Mouse (Mus musculus) left cerebral cortex, postnatal 4 days (tissue): ENCODE measurements around the gene Tagap. TPM values are rescaled to one million over a fixed set of nuclear protein-coding genes. Genes with fewer than 3 reads are reported as not detected.
"Not testable (repeated sequence)": the region's sequence is repeated elsewhere in the genome, so short reads cannot be mapped to it uniquely, and the experiment has no call there.

ENCODE experiments used
- DNase-seq: peaks from one replicate; pipeline ENCODE4 v3.0.0-alpha.2; 2022
- intact Hi-C: fragments of 180-260 bp; cut with DNase I; formaldehyde crosslinking; loops from one replicate; pipeline ENCODE4 v1.15.1; 2025
- total RNA-seq, 2 experiments: library from RNA; stranded (reverse); gene quantifications; 2 replicates each; pipeline ENCODE4 v1.2.3; 2021

Tagap gene
- total RNA-seq, 2 experiments from 2014 or later: 3.6 to 3.9 TPM

DNA sequence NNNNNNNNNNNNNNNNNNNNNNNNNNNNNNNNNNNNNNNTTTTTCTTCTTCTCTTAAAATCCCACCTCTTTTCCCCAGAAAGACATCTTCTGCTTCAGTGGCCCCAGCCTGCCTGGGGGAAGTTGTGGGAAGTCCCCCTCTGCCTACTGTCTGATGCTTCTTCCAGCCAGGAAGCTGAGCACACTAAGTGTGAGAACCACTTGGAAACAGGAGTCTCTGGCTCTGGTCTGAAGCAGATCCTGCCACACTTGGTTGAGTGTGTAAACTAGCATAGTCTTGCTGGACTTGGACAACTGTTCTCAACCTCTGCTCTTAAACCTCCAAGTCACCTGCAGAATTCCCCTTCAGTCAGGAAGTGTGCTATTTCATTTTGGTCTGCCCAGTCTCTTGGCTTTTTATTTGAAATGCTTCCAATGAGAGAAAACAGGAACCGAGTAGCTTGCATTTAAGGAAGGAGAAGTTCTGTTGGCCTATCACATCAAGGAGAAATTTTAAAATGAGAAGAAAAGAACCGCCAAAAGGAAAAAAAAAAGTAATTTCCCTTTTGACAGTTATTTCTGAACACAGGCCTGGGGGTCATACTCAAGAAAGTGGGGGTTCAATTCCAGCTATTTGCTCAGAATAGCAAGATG is 11.1 kb upstream of the Tagap start:
- DNase-seq: no peak
- intact Hi-C loops: no loop called here

DNA sequence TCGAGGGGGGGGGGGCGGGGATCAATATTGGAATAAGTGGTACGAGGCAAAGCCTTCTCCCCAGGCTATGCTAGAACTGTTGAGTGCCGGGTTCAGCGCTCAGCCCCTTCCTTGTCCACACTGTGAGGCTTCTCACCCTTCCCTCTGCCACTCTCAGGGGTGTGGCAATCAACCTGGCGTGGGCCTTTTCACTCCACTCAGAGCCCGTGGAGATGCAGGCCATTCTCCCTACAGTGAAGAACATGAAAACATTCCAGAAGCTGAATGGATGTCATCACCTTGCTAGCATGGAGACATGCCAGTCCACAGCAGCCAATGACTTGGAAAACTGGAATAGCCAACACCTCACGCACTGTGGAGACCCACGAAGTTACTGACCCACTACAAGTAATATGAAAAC is 10.0 kb upstream of the Tagap start:
- intact Hi-C loops: no loop called here
- no peak for DNase-seq

DNA sequence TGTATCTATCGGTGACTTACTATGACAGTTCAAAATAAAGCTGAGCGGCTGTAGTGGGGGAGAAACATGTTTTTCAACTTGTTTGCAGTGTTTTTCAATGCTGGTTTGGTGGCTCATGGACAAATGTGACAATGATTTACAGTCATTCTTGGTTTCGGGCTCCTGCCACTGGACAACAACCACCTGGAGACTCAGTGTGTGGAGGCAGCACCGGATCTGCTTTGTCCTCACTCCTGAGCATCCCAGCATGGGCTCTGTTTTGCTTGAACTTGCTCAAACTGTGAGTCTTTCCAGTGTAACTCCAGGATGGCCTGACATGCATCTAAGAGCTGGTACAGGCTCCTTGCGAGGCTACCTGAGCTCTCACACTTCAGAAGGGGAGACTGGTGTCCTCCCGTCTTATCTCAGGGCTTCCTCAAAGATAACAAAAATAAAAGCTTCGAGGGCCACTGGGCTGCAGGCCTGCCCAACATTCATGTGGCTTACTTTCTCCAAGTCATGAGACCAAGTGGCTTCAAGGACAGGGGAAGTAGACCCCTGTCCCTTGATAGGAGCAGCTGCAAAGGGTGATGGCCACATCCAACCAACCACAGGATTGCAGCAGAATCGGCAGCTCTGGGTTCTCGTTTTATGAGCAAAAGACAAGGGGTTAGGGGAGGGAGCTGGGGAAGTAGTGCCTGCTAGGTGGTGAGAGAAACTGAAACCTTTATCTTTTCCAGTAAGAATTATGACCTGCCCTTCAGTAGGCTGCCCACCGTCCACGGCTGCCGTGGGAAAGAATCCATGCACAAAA is 8.8 kb upstream of the Tagap start:
- intact Hi-C loops: no loop called here
- no peak for DNase-seq

DNA sequence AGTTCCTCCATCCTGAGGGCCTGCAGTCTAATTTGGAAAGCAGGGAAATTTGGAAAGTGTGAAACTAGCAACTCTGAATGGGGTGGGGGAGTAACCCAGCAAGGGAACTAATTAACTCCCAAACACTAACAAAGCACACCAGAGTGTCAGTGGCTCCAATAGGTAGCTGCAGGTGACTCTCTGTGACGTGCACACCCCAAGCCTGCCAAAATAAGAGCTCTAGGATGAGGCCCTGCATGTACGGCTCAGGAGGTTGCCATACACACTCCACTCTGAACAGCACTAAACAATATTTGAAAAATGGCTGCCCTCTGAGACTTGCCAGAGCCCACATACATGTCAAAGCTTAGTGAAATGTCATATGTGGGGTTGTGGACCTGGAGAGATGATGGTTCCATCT is 7.4 kb upstream of the Tagap start:
- intact Hi-C loops: no loop called here
- no peak for DNase-seq

DNA sequence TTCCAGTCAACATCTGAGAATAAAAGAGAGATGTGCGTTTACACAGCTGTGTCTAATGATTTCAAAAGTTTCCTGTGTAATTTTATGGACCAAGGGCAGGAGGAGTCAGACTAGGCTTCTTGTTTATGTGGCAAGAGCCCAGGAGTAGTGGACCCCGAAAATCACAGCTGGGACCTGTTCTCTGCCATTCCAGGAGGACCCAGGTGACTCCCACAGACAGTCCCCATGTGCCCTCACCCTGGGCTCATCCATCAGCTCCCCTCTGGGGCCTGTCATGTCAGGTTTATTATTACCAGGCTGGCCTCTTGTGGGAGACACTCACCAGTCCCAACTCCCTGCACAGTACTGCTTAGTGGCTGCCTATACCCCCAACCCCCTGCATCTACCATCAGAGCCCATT is 6.6 kb upstream of the Tagap start:
- intact Hi-C loops: no loop called here
- no peak for DNase-seq

DNA sequence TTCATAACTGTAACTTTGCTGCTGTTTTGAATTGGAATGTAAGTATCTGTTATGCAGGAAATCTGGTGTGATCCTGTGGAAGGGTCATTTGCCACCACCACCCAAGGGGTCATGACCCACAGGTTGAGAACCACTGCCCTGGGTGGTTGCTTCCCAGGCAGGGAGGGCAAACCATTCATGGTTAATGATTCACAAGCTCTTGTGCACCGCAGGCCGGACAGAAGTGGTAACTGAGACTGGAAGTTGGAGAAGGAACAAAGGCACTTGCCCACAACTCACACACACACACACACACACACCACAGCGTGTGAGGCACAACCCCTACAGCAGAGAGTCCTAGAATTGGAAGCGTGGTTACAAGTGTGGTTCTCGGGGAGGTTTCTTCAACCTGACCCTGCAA is 3.2 kb upstream of the Tagap start:
- intact Hi-C loops: no loop called here
- DNase-seq: no peak

DNA sequence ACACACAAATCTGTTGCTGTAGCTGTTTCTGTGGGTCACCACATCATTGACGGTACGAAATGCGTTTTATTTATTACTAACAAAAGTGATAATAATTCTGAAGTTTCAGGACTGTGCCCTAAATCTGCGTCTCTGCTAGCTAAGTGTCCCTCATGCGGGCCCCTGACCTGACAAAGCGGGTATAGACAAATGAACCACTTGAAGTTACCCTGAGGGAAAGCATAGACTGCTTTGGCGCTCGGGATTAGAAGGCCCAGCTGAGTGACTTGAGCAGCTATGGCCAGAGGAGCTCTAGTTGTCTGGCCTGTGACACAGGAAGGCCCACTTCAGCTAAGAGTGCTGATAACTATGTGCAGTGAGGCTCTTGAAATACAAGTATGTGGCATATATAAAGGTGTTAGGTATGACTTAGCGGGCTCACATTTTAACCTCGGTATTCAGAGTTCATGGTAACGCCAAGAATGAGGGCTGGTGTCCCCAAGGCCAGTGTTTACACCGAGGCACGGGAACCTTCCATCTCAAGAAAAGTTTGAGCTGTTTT is 1.5 kb upstream of the Tagap start:
- DNase-seq: no peak

DNA sequence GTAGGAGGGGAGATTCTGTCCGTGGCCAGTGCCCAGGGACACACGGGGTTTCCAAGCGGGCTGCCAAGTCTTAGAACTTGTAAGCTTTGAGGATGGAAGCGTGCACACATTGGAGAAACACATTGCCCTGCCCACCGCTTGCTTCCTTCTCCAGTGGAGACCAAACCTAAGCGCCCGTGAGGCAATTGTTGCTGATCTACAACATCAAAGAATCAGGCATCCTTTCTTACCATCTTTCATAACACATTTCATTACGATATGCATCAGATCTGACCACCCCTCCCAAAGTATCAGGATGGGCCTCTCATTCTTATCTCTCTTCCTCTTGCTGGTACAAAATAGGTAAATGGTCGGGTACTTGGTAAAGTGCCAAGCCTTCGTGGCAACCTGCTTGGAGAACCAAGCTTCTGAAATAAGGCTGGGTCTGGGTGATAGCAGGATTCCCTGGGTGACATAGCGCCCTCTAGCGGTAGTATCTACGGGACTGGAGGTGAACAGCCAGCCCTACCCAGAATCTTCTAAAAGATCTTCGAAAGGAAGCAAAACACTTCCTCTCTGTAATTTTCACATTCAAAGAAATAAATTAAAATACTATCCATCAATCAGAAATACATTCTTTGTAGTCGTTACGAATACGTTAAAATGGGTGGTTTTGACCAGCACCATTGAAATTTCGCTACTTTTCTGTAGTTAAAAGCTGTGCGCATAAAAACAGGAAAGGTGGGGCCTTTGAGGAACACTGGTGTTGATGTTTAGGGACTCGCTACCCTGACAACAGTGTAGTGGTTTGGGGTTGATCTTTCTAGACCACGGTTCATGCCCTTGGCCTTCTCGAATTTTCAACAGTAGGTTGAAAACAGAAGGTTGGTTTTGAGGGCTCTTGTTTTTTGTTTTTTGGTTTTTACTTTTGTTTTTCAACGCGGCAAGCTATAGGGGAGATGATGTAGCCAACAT is 2.1 kb downstream of the Tagap start:
- DNase-seq: peak; percentile 74
- intact Hi-C loops: loop anchor here (5.0 kb wide), 1 partner anchor 61 kb away; no protein-coding TSS in a partner anchor

More for the DNA sequence above, 1.5 kb upstream of the Tagap start:
- intact Hi-C loops: no loop called here

DNA sequence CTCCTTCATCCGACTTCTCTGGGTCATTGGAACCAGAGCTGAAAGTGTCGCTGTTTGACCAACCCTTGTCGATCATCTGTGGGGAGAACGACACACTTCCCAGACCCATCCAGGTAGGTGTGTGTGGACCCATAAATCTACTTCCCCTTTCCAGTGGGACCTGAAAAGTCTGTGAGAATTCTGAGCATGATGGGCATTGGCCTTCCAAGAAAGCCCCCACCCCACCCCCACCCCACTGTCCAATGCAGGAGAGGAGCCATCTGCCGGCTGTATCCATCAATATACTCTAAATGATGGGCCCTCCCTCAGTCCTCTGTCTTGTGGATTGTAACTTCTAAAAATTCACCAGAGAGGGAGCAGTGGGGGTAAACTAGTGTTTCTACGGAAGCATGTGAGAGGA is 2.9 kb downstream of the Tagap start:
- DNase-seq: no peak
- intact Hi-C loops: loop anchor here (5.0 kb wide), 1 partner anchor 61 kb away; no protein-coding TSS in a partner anchor

DNA sequence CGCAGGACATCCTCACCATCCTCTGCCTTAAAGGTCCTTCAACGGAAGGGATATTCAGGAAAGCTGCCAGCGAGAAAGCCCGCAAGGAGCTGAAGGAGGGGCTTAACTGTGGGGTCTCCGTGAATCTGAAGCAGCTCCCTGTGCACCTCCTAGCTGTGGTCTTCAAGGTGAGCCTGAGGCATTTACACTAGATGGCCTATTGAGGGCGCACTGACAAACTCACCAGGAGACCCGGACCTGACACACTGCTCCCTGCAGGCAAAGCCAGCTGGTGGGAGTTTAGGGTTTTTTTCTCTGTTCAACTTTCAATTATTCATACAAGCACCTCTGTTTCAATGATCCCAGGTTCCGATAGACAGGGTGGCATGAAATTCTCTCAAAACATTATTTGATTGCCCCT is 3.5 kb downstream of the Tagap start:
- DNase-seq: no peak
- intact Hi-C loops: loop anchor here (5.0 kb wide), 1 partner anchor 62 kb away; no protein-coding TSS in a partner anchor

DNA sequence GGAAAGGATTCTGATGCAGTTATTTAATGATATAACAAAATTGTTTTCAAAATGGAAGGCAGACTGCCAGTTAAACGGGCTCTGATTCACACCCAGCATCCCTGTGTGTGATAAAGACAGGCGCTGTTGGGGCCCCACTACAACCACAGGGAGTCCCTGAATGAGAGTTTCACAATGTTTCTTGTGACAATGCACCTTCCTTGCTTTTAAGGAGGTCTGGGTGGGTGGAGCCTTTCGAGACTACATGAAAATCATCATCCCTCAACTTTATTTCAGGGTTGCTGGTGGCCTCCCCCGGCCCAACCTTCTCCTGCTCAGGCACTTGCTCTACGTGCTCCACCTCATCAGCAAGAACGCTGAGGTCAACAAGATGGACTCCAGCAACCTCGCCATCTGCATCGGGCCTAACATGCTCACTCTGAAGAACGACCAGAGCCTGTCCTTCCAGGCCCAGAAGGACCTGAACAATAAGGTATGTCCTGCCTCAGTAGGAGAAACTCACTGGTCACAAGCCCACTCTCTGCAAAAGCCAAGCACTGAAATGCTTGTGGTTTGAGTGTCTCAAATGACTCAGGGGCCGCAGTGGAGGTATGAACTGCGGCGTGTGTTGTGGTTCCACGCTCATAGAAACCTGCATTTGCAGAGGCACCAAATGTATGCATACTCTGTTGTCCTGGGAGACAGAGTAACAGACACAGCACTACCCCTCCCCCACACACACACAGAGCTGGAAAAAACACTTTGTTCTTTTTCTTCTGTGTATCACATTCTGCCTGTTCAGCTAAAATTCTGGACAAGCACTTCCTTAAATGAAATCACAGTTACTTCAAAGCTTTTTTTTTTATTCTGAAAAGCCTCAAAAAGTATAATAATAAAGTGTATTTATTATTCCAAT is 5.5 kb downstream of the Tagap start:
- intact Hi-C loops: no loop called here
- no peak for DNase-seq

DNA sequence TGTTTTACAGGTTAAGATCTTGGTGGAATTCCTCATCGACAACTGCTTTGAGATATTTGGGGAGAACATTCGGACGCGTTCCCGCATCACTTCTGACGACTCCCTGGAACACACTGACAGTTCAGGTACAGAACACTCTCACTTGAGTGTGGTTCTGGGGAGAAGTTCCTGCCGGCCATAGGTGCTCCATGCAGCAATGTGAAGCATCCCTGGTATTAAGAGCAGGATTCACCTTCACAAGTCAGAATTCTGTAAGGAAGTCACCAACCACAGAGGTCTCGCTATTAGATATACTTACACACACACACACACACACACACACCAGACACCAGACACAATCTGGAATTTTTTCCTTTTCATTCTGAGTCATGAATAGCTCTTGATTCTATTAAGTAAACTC is 6.3 kb downstream of the Tagap start:
- DNase-seq, intact Hi-C loops: not testable (repeated sequence)

DNA sequence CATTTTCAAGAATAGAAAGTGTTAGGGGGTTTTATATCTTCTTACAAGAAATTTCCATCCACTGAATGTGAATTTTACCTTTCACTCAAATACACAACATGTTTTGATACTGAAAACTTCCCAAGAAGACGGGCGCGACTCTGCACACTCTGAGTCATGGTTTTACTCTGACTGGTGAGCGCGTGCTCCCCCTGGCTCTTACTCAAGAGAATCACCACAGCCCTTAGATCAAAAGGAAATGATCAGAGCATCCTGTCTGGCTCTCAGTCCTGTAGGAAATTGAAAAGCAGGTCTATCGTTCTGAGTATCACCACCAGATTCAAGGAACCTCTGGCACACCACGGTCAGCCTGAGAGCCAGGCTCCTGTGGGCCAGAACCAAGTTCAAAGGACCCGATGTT is 13.8 kb downstream of the Tagap start:
- DNase-seq: peak; percentile 16
- intact Hi-C loops: no loop called here

DNA sequence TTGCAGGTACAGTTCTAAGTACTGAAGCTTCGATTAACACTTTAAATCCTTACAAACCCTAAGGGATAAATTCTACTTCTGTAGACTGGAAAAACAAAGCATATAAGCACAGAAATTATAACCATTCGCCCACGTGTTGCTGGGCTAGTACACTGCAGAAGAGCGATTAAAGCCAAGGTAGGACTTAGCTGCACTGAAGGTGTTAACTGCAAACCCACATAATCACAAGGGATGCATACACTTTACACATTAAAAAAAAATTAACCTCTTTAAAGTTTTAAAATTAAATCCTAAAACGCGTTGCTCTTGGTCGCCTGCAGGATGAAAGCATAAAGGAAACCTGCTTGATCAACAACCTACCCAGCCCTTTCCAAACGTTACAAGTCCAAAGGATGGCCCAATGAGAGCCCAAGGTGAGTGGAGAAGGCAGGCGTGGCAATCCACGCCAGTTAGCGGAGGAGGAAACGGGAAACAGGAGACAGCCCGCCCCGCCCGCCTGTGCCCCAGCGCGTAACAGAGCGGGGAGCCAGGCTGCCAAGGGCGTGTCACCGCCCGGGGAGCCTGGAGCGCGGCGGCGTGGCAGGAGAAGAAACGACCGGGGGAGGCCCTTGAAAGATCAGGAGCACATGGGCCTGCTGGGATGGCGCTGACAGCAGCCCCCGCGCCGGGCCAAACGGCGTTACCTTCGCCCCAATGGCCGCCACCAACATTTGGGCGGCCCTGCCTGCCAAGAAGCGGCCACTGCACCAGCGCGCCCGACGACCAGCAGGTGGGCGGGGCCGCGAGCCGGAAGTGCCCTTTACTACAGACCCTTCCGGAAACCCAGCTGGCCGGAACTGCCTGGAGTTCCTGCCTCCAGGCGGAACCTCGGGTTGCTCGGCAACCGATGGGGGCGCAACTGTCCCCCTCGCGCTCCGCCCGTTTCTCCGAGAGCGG is 19.6 kb downstream of the Tagap start, which contains the start of gene Rsph3a:
Rsph3a (plus strand) TSS at position 498 of the 936 bp plus-strand sequence.
- DNase-seq: peak; percentile 92
- intact Hi-C loops: not testable (repeated sequence)

DNA sequence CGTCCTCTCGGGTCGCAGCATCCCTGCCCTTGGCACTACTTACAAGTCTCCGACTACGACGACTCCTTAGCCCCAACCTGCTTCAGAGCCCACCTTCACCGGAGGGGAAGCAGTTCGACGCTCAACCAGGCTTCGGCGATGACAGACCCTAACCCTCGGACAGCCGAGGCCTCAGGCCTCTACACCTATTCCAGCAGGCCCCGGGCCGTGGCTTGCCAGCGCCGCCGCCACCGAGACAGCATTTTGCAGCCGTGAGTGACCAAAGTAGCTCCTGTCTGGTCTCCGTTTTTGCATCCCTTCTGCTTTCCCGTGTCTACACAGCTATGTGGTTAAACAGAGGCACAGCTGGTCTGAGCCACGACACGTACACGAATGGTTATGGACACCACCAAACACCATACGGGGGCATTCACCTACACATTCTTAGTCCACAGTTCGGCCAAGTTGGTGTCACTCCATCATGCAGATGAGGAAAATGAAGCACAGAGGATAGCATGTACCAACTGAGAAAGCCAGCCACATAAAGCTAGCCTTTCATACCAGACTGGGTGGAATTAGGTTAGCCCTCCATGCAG is 20.3 kb downstream of the Tagap start:
- intact Hi-C loops, DNase-seq: not testable (repeated sequence)

DNA sequence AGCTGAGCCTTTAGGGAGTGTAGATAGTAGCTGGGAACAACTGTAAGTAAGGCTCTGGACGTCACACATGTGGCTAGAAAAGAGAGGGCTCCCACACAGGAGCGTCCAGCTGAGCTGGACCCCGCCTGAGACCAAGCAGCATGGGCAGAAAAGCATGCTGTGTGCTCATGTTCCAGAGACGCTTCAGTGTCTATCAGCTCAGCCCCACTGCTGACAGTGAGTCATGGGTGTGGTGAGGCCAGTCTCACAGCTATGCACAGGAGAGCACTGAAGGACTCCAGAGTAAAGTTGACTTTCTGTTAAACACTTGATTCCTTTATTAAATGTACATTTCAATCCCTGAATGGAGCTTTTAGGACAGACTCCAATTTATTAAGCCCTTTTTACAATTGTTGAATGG is 25.5 kb downstream of the Tagap start:
- intact Hi-C loops: not testable (repeated sequence)

DNA sequence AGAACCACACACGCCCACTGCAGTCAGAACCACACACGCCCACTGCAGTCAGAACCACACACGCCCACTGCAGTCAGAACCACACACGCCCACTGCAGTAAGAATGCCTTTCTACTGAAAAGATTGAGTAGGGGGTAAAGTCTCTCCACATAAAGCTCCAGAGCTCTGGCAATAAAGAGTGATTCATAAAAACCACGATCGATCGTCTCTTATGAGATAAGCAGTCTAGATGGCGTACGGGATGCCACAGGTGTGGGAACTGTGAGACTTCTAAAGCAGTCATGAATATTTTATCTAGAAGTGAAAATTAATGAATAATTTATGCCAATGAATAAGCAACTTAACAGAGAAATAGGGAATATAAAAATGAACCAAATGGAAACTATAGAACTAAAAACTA is 31.4 kb downstream of the Tagap start:
- DNase-seq, intact Hi-C loops: not testable (repeated sequence)

More for the DNA sequence above, 25.5 kb downstream of the Tagap start:
- not testable (repeated sequence) for DNase-seq

DNA sequence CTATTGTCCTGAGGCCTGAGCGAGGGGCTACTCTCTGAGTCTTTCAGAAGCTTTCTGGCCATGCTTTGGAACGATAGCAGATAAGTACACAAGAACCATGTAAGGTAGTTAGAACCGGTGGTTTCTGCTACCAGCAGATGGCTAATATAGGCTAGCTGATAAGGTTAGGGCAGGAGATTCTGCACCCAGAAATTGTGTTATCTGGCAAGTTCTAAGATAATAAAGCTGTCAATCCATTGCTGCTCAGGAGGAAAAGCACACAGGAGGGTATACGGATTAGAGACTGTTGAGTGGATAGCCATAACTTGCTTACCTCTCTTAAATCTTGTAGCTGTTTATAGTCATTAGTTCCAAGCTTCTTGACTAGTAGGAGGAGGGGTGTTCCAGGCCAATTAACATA is 37.5 kb downstream of the Tagap start:
- intact Hi-C loops, DNase-seq: not testable (repeated sequence)
